Mouse (Mus musculus) heart, embryonic 13.5 days (tissue): Measurements from ENCODE around the gene Btc. TPM values are rescaled to one million over a fixed set of nuclear protein-coding genes. Genes with fewer than 3 reads are reported as not detected.

ENCODE experiments used
- ATAC-seq: fragments of 200-750 bp; cut with Nextera tagmentation; 2 replicates; pipeline ENCODE4 v1.8.0; 2017; ENCODE audit warnings: moderate TSS enrichment; ENCODE audit not compliant: insufficient number of reproducible peaks, low FRiP score, low TSS enrichment; ENCODE audit errors: extremely low read depth
- H3K27ac ChIP-seq: fragments of 300-500 bp; sonication (generic); replicated peaks from 2 replicates; pipeline ENCODE4 v1.5.1; 2015; ENCODE audit warnings: moderate library complexity, mild to moderate bottlenecking, inconsistent platforms
- H3K27me3 ChIP-seq: fragments of 300-500 bp; sonication (generic); replicated peaks from 2 replicates; pipeline ENCODE4 v1.6.1; 2015; ENCODE audit warnings: mild to moderate bottlenecking, inconsistent platforms
- H3K36me3 ChIP-seq: fragments of 300-500 bp; sonication (generic); 2 replicates; pipeline ENCODE4 v1.6.1; 2015; ENCODE audit warnings: mild to moderate bottlenecking, inconsistent platforms
- H3K4me1 ChIP-seq: fragments of 300-500 bp; sonication (generic); 2 replicates; pipeline ENCODE4 v1.6.1; 2015; ENCODE audit warnings: inconsistent platforms
- H3K4me2 ChIP-seq: fragments of 300-500 bp; sonication (generic); 2 replicates; pipeline ENCODE4 v1.6.1; 2015; ENCODE audit warnings: inconsistent platforms, mild to moderate bottlenecking, moderate library complexity
- H3K4me3 ChIP-seq: fragments of 300-500 bp; sonication (generic); 2 replicates; pipeline ENCODE4 v1.5.1; 2015; ENCODE audit warnings: moderate library complexity, mild to moderate bottlenecking, inconsistent platforms
- H3K9ac ChIP-seq: fragments of 300-500 bp; sonication (generic); 2 replicates; pipeline ENCODE4 v1.6.1; 2015; ENCODE audit warnings: inconsistent platforms, mild to moderate bottlenecking, moderate library complexity
- H3K9me3 ChIP-seq: fragments of 300-500 bp; sonication (generic); 2 replicates; pipeline ENCODE4 v1.6.1; 2016; ENCODE audit warnings: inconsistent platforms
- whole genome bisulfite sequencing: fragments of 180-500 bp; shearing (Covaris S2); methylation state at CpG from one replicate; pipeline ENCODE4 v1.1.7; 2015; ENCODE audit warnings: mixed read lengths; 5-methylcytosine and 5-hydroxymethylcytosine counted together
- polyA plus RNA-seq: library from polyadenylated mRNA; unstranded; fragments of >200 nt; fragmentation: Nextera tagmentation; extraction: Ambion mirVana; gene quantifications from 2 replicates; pipeline ENCODE4 v1.2.1, GENCODE M21; 2015

The Btc gene
- polyA plus RNA-seq, 1 experiment from 2014 or later = 1.9 TPM

- 90% methylated on average over 13 of the region's 13 CpGs for WGBS
- ATAC-seq = no peak
- Histone ChIP-seq H3K9ac (no peak overlapping the region), H3K4me3 (no peak overlapping the region), H3K27ac (no peak overlapping the region), H3K4me1 (no peaks in the 10 kb centered on the region), H3K4me2 (no peak overlapping the region), H3K9me3 (no peaks in the 10 kb centered on the region), H3K27me3 (no peaks in the 10 kb centered on the region), H3K36me3 (no peaks in the 10 kb centered on the region)
Measured at GRCm38 (mm10) chr5:91368061-91368565, 34.7 kb downstream of the Btc start.

- Histone ChIP-seq H3K9ac (no peak overlapping the region), H3K4me2 (no peak overlapping the region), H3K4me1 (no peaks in the 10 kb centered on the region), H3K36me3 (no peaks in the 10 kb centered on the region), H3K27me3 (no peaks in the 10 kb centered on the region), H3K4me3 (no peak overlapping the region), H3K27ac (no peak overlapping the region), H3K9me3 (no peaks in the 10 kb centered on the region)
- no peak for ATAC-seq
- WGBS = 80% methylated on average over 10 of the region's 10 CpGs
Measured at GRCm38 (mm10) chr5:91366925-91367324, 35.9 kb downstream of the Btc start.

- Histone ChIP-seq H3K36me3 (no peaks in the 10 kb centered on the region), H3K4me3 (no peak overlapping the region), H3K4me2 (no peak overlapping the region), H3K27ac (no peak overlapping the region), H3K9me3 (no peaks in the 10 kb centered on the region), H3K4me1 (no peaks in the 10 kb centered on the region), H3K9ac (no peak overlapping the region), H3K27me3 (no peaks in the 10 kb centered on the region)
- 86% methylated on average over 6 of the region's 6 CpGs for WGBS
- no peak for ATAC-seq
Measured at GRCm38 (mm10) chr5:91363274-91363991, 39.4 kb downstream of the Btc start.

GRCm38 (mm10) chr5:91352645-91353044, 50.1 kb downstream of the Btc start:
- no peaks in the 10 kb centered on the region for H3K4me1 ChIP-seq
- no peak overlapping the region for H3K9ac ChIP-seq
- no peak for ATAC-seq
- no peak overlapping the region for H3K4me3 ChIP-seq
- no peak overlapping the region for H3K27ac ChIP-seq
- H3K4me2 ChIP-seq = no peak overlapping the region
- no peaks in the 10 kb centered on the region for H3K27me3 ChIP-seq
- H3K36me3 ChIP-seq = no peaks in the 10 kb centered on the region
- no peaks in the 10 kb centered on the region for H3K9me3 ChIP-seq
- WGBS = 65% methylated on average over 5 of the region's 5 CpGs

DNA sequence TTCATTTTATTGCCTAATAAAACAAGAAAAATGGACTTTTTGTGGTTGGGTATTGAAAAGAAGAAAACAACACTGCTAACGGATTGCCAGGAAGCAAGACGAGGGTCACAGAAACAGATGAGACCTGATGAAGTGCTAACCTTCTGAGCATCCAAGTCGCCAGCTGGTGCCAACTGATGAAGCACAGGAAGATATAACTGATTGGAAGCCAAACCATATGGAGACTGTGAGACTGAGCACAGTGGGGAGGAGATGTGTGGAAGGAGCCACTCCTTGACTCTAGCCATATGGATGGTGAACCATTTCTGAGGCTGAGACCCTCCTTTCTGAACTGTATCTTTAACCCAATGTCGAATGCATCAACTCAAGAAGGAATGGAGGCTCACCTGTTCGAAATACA, 57.1 kb downstream of the Btc start:
- H3K9me3 ChIP-seq = no peaks in the 10 kb centered on the region
- H3K27ac ChIP-seq = no peak overlapping the region
- no peak overlapping the region for H3K4me2 ChIP-seq
- no peaks in the 10 kb centered on the region for H3K36me3 ChIP-seq
- H3K4me1 ChIP-seq = no peaks in the 10 kb centered on the region
- H3K4me3 ChIP-seq = no peak overlapping the region
- H3K27me3 ChIP-seq = no peaks in the 10 kb centered on the region
- no peak overlapping the region for H3K9ac ChIP-seq
- no peak for ATAC-seq
- WGBS = 61% methylated on average over 5 of the region's 5 CpGs

DNA sequence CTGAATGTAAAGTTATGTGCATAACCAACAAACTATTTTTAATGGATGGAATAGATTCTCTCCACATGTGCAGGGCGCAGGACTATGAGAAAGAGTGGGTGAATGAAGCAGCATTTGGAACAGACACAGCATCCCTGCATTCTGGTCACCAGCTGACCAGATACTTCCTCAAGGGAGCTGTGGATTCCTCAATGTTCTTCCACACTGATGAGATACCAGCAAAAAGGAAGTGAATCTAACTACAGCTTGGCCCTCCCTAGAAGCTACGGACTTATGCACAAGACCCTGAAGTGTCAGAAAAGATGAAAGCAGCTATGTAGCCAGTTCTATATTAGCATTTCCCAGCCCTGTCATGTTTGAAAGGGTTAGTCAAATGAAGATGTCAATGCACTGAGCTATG, 57.7 kb downstream of the Btc start:
- no peaks in the 10 kb centered on the region for H3K9me3 ChIP-seq
- ATAC-seq = no peak
- no peak overlapping the region for H3K4me2 ChIP-seq
- H3K27ac ChIP-seq = no peak overlapping the region
- H3K27me3 ChIP-seq = no peaks in the 10 kb centered on the region
- no peaks in the 10 kb centered on the region for H3K36me3 ChIP-seq
- no peaks in the 10 kb centered on the region for H3K4me1 ChIP-seq
- WGBS = 75% methylated on average over 2 of the region's 2 CpGs
- no peak overlapping the region for H3K9ac ChIP-seq
- no peak overlapping the region for H3K4me3 ChIP-seq

GRCm38 (mm10) chr5:91341981-91342760, 60.6 kb downstream of the Btc start:
- ATAC-seq = no peak

DNA sequence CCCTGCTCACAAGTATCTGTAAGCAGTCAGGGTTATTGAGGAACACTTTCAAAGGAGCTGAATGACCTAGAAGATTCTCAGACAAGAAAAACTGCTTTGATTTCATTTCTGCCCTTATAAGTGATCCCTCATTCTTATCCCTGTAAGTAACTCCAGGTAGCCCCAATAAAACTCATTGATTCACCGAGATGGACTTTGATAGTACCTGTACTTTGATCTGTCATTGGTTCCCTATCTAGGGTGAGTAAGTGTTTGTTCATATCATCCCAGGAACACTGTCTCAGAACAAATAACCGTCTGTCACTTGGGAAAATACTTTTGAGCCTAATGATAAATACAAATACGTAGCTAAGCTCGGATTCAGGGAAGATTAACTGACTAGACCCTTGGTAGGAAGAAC, 68.6 kb downstream of the Btc start:
- no peak overlapping the region for H3K4me3 ChIP-seq
- no peak overlapping the region for H3K27ac ChIP-seq
- no peaks in the 10 kb centered on the region for H3K4me1 ChIP-seq
- H3K9ac ChIP-seq = no peak overlapping the region
- no peak for ATAC-seq
- H3K4me2 ChIP-seq = no peak overlapping the region
- WGBS = 70% methylated on average over 4 of the region's 4 CpGs
- H3K9me3 ChIP-seq = 0 out of 2 replicates have a peak, but pooled peaks cover 5% of the 10 kb centered on the region
- no peaks in the 10 kb centered on the region for H3K27me3 ChIP-seq
- H3K36me3 ChIP-seq = no peaks in the 10 kb centered on the region

More at GRCm38 (mm10) chr5:91341981-91342760, 60.6 kb downstream of the Btc start:
- H3K4me1 ChIP-seq = no peaks in the 10 kb centered on the region
- H3K9me3 ChIP-seq = no peaks in the 10 kb centered on the region
- no peaks in the 10 kb centered on the region for H3K36me3 ChIP-seq
- 70% methylated on average over 5 of the region's 5 CpGs for WGBS
- no peak overlapping the region for H3K4me3 ChIP-seq
- no peak overlapping the region for H3K27ac ChIP-seq
- no peak overlapping the region for H3K9ac ChIP-seq
- H3K4me2 ChIP-seq = no peak overlapping the region
- no peaks in the 10 kb centered on the region for H3K27me3 ChIP-seq

- Histone ChIP-seq H3K4me2 (no peak overlapping the region), H3K4me1 (no peaks in the 10 kb centered on the region), H3K36me3 (no peaks in the 10 kb centered on the region), H3K27me3 (no peaks in the 10 kb centered on the region), H3K9me3 (0 out of 2 replicates have a peak, but pooled peaks cover 5% of the 10 kb centered on the region), H3K4me3 (no peak overlapping the region), H3K27ac (no peak overlapping the region), H3K9ac (no peak overlapping the region)
- 64% methylated on average over 4 of the region's 4 CpGs for WGBS
- ATAC-seq = no peak
Measured at GRCm38 (mm10) chr5:91332079-91332865, 70.5 kb downstream of the Btc start.

DNA sequence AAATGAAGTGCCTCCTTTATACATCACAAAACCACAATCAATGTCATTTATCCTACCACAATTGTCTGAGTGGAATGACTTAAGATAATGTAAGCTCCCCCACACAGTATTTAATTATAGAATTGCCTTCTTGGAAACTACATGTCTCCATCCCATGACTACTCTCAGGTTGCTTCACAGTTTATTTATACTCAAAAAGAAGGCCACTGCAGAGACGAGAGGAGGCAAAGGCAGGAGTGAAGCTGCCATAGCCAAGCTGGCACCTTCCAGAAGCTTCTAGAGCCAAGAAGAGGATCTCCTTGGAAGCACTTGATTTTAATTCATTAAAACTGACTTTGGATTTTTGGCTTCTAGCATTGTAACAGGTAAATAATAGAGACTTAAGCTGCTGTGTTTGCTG, 81.0 kb downstream of the Btc start:
- Histone ChIP-seq H3K9me3 (no peaks in the 10 kb centered on the region), H3K9ac (no peak overlapping the region), H3K36me3 (no peaks in the 10 kb centered on the region), H3K4me2 (no peak overlapping the region), H3K4me3 (no peak overlapping the region), H3K27ac (no peak overlapping the region), H3K4me1 (no peaks in the 10 kb centered on the region), H3K27me3 (no peaks in the 10 kb centered on the region)
- 76% methylated on average over 1 of the region's 1 CpGs for WGBS
- no peak for ATAC-seq

GRCm38 (mm10) chr5:91320348-91320747, 82.4 kb downstream of the Btc start:
- Histone ChIP-seq H3K9ac (no peak overlapping the region), H3K4me1 (no peaks in the 10 kb centered on the region), H3K36me3 (no peaks in the 10 kb centered on the region), H3K9me3 (no peaks in the 10 kb centered on the region), H3K4me3 (no peak overlapping the region), H3K27ac (no peak overlapping the region), H3K27me3 (no peaks in the 10 kb centered on the region), H3K4me2 (no peak overlapping the region)
- 73% methylated on average over 4 of the region's 4 CpGs for WGBS
- ATAC-seq = no peak
